Mouse (Mus musculus) liver, postnatal 0 days (tissue): ENCODE data around the gene Tarsl2.

Source experiments
- CTCF ChIP-seq: sonication (generic); IDR thresholded peaks from 2 replicates; pipeline ENCODE4 v1.5.1; 2016; ENCODE audit warnings: antibody characterized with exemption, low read depth
- EP300 ChIP-seq: IDR thresholded peaks from 2 replicates; pipeline ENCODE4 v1.6.1; 2016; ENCODE audit warnings: antibody characterized with exemption, low read depth, mild to moderate bottlenecking

GRCm38 (mm10) chr7:65663886-65664285, 19.2 kb downstream of the Tarsl2 start:
- TF ChIP-seq CTCF, result no peak
- no peak for TF ChIP-seq EP300
